Comparison of ENCODE assay signal across 10 mouse cellular contexts in the genomic region with DNA sequence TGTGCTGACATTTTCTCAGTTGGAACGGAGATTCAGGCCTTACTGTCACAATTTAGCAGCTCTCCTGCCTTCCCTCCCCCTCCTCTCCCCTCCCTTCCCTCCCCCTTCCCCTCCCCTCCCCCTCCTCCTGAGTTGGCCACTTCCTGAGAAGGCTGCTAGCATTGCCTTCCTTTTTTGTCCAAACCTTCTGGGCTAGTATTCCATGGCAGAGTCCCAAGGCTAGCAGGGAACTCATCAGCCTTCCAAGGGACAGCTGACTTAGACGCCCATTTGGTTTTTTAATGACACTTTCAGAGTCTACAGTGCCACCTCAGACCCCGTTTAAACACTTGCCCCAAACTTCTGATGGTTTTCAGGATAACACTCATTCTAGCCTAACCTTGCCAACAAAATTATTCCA.
"Had no signal": no experiment of that assay in that cellular context is flagged by ENCODE, and none has a peak within 500 bp of the region (broad histone marks: within the 10 kb centered on the region; RNA-seq: fewer than 3 reads in every experiment).

No protein-coding gene starts in this region.

- H3K36me3 ChIP-seq: liver, embryonic 13.5 days; midbrain, embryonic 10.5 days had no signal

- H3K27ac ChIP-seq: liver, embryonic 13.5 days; midbrain, embryonic 10.5 days had no signal

- DNase-seq: kidney, postnatal 14 days; kidney, postnatal 4 days; liver, embryonic 13.5 days; lung, adult 2 months; lung, postnatal 36 days; midbrain, embryonic 14.5 days; thymus, adult 18-20 months; thymus, postnatal 36 days had no signal

- H3K4me3 ChIP-seq: liver, embryonic 13.5 days; megakaryocyte, embryonic 14.5 days; midbrain, embryonic 10.5 days had no signal

- H3K9me3 ChIP-seq: liver, embryonic 13.5 days; megakaryocyte, embryonic 14.5 days; midbrain, embryonic 10.5 days had no signal

- H3K4me2 ChIP-seq: liver, embryonic 13.5 days had no signal

- H3K9ac ChIP-seq: liver, embryonic 13.5 days had no signal
